Mouse (Mus musculus) R1 (cell line): Measurements from ENCODE around the gene Synpr.

Source experiments
- DNase-seq: peaks from one replicate; pipeline ENCODE4 v3.0.0-alpha.2; 2018; ENCODE audit warnings: low read depth, low spot score

Synpr gene

GRCm38 (mm10) chr14:13354154-13354553 lies 69.6 kb downstream of the Synpr start:
- DNase-seq = peak; percentile 60

DNA sequence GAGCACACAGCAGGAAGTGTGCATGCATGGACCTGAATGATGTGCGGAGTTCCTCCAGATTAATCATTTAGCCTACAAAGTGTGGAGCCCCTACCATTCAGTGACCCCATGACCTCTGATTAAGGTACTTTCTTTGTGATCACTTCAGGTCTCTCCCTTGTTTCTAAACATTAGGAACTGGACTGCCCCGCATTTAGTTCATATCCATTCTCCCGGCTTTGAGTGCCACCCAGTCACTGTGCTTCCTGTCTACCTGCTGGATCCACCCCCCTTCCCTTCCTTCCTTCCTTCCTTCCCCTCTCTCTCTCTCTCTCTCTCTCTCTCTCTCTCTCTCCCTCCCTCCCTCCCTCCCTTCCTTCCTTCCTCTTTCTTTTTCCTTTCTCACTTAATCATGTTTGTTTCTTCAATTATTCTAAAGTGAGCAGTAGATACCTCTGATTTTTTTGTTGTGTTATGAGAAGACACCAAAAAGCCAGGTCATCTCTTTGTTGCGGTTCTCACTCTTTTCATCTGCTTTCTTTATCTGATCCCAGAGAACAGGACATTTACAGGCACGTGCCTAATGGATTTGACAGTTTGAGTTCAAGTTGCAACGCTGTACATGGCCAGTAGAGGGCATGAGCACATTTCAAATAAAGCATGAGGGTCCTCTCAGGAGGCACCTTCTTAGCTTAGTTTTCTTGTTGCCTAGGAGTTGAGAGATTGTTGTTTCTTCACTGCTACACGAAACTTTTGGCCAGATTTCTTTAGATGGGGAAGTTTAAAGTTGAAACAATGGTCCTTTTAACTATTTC lies 71.2 kb downstream of the Synpr start:
- DNase-seq = peak; percentile 85

GRCm38 (mm10) chr14:13357101-13357667 lies 72.6 kb downstream of the Synpr start:
- DNase-seq = no peak

- no peak for DNase-seq
These were observed 73.5 kb downstream of the Synpr start for GRCm38 (mm10) chr14:13358037-13358436.

GRCm38 (mm10) chr14:13361184-13361583 lies 76.6 kb downstream of the Synpr start:
- DNase-seq = no peak

DNA sequence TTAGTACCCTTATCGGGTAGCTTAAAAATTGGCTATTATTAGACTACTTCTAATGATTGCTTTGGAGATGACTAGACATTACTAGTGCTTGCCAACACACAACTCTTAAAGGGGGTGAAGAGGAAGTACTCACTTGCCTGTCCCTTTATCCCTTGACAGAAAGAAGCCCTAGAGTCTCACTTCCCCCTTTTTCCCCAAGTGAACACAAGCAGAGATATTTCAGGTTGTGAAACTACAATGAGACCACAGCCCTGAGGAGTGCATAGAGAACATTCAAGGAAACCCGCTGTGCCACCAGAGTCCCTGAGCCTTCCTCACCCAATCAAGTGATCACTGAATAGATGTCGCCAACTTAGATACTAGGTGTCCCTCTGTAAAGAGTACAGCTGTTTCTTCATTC lies 77.1 kb downstream of the Synpr start:
- DNase-seq = no peak

- no peak for DNase-seq
These were observed 83.7 kb downstream of the Synpr start for GRCm38 (mm10) chr14:13368309-13368708.

DNA sequence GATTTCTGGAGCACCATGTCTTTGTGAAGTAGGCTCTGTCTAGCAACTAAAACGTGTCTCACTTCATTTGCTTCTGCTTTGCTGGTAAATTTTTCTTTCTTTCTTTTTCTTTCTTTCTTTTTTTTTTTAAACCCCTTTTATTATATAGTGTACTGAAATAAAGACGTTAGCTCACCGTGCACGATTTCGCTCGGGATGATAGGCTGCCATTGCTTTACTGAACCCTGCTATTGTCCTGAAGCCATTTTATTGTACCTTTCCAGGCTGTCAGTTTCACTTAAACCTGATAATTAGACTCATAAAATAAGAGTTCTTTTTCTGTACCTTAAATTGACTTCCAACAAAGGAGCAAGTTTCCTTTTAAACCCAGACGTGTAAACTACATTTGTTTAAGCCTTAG lies 104.5 kb downstream of the Synpr start:
- no peak for DNase-seq

DNA sequence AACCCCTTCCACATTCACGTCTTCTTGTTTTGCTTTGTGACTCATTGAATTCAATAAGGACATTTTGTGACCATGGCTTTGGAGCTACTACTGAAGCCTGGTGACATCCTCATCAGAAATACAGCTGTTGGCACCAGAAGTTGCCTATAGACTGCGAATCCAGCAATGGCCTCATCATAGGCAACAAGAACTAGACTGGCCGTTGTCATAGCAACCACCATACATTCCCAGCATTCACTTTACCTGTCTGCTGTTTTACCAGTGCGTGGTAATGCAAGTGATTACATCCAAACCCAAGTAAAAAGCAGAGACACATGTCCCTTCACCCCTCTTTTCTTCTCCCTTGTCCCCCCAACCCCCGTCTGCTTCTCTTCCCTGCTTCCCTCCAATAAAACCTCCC lies 105.4 kb downstream of the Synpr start:
- DNase-seq = peak; percentile 23

DNA sequence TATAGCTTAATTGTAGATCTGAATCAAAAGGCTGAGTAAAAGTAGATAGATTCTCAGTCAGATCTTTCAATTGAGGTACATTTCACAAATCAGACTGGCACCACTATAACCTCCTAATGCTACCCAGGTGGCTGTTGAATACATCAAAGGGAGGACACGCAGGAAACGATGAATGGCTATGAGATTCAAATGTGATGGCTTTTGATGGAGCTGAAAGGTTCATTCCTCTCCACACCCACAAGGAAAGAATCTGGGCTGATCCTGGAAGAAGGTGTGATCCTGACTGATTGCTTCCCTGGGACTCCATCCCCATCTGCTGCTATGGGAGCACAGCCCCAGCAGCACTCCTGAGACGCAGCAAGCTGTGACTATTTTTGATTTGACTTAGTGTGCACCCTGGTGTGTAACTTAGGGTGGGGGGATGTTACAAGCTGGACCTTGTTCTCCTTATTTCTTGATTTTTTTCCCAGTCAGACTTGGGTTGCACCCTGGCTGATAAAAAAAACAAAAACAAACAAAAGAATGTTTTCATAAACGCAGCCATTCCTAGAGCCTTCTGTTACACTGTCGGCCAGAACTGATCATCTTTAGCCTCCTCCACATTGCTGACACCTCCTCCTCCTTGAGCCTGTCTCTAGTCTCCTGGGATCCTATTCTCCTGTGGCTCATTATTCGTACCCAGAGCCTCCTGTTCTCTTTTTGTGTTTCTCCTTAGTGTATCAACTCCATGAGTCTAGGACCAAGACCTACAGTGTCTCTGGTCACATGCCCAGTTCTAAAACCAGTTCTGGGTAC lies 114.8 kb downstream of the Synpr start:
- DNase-seq = peak; percentile 8

DNA sequence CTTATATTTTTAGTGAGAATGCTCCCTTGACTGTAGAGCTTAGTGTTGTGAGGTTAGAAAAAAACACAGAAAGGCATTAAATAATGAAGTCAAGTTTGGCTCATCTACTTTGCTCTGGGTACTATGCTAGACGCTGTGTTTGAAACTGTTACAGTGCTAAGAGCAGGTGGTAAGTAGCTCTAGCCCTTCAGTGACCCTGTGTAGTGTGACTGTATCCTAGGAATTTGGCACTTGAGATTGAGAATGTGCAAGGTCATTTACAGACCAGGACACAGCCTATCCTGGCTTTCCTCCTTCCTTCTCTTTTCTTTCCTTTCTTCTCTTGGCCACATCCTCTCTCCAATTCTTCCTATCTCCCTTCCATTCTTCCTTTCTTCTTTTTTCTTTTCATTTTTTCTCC lies 127.1 kb downstream of the Synpr start:
- no peak for DNase-seq

DNA sequence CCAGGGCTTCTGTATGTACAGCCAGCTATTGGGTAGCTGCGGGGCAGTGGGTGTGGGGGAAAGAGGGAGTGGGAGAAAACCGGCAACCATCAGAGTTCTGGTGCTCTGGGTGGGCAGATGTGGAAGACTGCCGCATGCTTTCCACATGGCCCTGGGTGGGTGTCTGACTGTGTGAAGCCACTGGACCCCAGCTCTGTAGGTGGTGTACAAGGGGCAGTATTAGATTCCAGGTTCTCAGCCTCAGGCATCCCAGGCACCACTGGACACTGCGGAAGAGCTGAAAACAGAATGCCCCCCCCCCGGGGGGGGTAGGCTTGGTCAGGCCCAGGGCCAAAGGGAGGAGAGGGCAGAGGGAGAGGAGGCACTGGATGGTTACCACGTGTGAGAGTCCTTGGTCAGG lies 156.1 kb downstream of the Synpr start:
- DNase-seq = no peak

DNA sequence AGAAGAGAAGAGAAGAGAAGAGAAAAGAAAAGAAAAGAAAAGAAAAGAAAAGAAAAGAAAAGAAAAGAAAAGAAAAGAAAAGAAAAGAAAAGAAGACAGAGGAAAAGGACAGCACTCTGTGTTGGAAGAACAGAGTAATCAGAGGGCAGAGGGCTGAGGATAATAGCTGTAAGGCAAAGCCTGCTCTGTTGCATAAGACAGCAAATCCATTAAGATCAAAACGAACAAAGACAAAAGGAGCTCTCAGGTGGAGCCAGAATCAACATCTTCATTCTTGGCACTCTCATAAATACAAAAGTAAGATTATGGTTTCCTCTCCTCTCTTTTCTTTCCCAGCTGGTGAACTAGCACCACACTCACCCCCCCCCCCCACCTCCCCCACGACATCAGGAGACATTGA lies 160.3 kb downstream of the Synpr start:
- DNase-seq = no peak

DNA sequence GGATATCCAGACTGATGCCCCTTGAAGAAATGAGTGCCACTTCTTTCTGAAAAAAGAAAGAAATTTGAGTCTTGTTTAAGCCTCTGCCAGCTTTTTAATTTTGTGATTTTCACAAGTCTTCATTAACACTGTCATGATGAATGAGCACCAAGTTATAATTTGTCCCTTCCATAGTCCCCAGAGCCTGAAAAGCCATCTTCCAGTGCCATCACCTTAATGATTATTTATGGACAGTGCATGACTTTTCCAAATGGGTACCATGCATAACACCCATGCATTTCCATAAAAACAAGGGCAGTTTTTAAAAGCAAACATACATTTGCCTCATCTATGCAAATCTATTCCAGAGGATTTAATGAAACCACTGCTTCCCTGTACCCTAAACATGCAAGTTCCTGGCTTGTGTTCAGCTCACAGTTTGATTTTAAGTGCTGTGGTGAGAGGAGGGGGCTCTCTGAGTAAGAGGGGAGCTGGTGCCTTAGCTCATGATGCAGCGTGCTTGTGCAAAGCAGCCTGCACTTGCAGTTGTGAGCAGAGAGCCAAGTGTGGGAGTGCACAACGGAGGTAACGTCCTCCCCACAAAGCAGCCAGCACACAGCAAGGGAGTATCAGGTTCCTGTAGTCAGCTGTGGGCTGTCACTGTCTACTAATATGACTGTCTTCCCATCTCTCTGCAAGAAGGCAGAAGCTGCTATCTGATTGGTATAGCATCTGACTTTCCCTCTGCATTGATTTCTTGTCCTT lies 169.1 kb downstream of the Synpr start:
- DNase-seq = no peak

DNA sequence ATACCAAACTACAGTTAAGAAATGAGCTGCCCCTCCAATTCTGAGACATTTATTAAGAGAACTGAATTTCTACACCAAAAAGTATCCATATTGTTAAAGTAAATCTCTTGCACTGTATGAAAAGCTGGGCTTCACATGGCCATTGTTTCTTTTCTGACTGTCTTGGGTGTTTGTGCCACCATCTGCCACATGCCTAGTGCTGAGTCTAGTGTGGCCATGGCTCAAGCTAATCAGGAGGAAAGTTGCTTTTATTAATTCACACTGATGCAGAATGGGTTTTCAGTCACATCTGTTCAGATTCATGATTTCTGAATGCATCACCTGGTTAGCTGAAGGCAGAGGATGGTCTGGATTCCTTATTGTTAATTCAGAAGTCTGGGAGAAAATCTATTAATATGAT lies 170.4 kb downstream of the Synpr start:
- DNase-seq = no peak

DNA sequence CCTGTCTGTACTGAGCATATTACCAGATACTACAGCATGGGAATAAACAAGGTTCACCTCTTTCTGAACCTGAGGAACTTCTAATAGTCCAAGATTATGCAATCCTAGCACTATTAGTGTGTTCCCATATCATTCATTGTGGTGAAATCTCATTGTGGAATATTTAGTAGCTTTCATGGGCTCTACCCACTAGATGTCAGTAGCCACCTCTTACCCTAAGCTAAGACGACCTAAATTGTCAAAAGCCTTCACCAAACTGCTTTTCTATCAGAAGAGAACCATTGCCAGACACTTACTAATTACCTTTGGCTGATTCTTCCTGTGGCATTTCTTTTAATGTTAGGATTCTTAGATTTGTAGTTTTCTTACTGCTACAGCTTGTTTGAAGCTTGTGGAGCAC lies 174.8 kb downstream of the Synpr start:
- DNase-seq = no peak

DNA sequence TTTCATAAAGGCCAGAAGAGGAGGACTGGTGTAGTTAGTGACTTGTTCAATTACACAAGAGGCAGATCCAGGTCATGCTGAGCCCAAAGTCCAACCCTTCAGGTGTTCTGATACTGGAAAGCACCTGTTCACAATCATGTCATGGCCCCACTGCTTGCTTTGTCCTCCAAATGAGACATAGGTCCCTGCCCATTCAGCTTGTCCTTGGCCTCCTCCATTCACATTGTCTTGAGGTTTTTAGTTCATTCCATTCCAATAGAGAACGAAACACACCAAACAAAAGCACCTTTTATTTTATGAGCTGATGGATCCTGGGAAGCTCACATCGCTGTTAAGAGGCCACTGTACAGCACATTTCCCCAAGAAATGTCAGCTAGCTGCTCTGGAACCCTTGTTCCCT lies 184.6 kb downstream of the Synpr start:
- DNase-seq = peak; percentile 71

GRCm38 (mm10) chr14:13477821-13478220 lies 193.2 kb downstream of the Synpr start:
- no peak for DNase-seq

GRCm38 (mm10) chr14:13505355-13505754 lies 220.8 kb downstream of the Synpr start:
- peak; percentile 44 for DNase-seq

GRCm38 (mm10) chr14:13518608-13519139 lies 234.1 kb downstream of the Synpr start:
- no peak for DNase-seq

DNA sequence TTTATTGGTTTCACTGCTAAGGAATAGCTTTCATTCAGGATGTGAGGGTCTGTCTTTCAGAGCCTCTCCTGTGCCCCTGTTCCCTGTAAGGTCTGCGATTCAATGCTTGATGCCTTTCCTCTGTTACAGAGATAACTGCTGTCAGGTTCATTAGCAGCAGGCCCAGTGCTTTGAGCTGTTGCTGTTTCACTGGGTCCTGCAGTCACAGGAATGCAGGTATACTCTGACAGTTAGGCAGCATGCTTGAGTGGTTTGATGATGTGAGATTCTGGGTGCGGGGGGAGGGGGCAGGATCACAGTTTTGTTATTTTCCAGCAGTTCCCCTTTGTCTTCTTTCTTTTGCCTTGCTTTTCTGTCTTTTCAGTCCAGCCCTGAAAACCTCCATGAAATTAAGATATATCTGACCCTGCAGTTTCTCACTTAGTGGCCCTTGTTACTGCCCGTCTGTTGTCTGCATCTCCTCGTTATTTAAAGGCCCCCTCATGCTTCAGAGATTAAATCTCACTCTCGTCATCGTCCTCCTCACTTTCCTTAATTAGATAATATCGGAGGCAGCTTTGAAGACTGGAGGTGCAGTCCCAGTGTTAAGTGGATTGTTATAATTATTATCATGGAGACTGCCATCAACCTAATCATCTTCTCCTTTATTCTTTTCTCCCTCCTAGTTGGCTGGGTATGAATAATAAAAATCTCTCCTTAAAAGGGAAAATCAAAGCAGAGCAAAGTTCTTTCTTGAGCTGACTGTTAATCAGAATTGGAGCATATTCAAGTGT lies 234.8 kb downstream of the Synpr start:
- no peak for DNase-seq
